Mouse (Mus musculus) G1E (cell line): ENCODE measurements around the gene Arhgef25.

Experiments
- CTCF ChIP-seq: IDR thresholded peaks from 2 replicates; pipeline ENCODE4 v1.5.1; 2012; ENCODE audit warnings: low read depth, low read length, inconsistent platforms, mixed read lengths
- POLR2AphosphoS5 ChIP-seq: IDR thresholded peaks from 2 replicates; pipeline ENCODE4 v1.6.1; 2012; ENCODE audit warnings: low read depth, low read length, inconsistent platforms; ENCODE audit not compliant: insufficient replicate concordance

DNA sequence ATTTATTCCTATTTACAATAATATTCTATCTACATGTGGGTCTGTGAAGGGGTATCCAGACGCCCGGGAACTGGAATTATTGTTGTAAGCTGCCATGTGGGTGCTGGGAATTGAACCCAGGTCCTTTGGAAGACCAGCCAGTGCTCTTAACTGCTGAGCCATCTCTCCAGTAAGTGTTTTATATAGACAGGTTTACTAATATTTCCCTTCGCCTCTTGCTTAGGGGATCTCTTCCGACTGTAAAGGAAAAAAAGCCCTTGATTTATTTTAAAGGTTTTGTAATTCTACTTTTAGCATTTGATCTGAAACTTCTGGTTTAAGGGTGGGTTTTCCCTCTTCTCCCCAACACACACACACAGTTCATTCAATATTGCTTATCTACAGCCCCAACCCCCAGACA lies 25.7 kb downstream of the Arhgef25 start:
- no peak for TF ChIP-seq CTCF
- TF ChIP-seq POLR2AphosphoS5: no peak
